Mouse (Mus musculus) left cerebral cortex, adult 2 months (tissue): ENCODE results near the gene Slc31a1. TPM values are rescaled to one million over a fixed set of nuclear protein-coding genes. Genes with fewer than 3 reads are reported as not detected.
A peak's percentile ranks its signal among the peaks of the same experiment; 100 is the strongest.

Source experiments
- DNase-seq, 2 experiments: peaks; one replicate each; pipeline ENCODE4 v3.0.0; 2021 to 2022; ENCODE audit warnings: low spot score in 2 of 2, mixed read lengths in 1 of 2; ENCODE audit errors: extremely low spot score in 1 of 2
- H3K27ac ChIP-seq: fragments of 200-600 bp; 2 replicates; pipeline ENCODE4 v1.8.1; 2022
- H3K4me3 ChIP-seq: fragments of 200-600 bp; 2 replicates; pipeline ENCODE4 v1.8.1; 2022
- CTCF ChIP-seq: fragments of 200-600 bp; IDR thresholded peaks from 2 replicates; pipeline ENCODE4 v1.8.1; 2022; ENCODE audit warnings: antibody characterized with exemption, mild to moderate bottlenecking, moderate library complexity
- intact Hi-C: fragments of 180-260 bp; cut with DNase I; formaldehyde crosslinking; loops from one replicate; pipeline ENCODE4 v1.15.1; 2025
- total RNA-seq, 2 experiments: library from RNA; stranded (reverse); gene quantifications; 2 replicates each; pipeline ENCODE4 v1.2.3; 2021

The Slc31a1 gene
- total RNA-seq, 2 experiments from 2014 or later: 11.8 to 12.9 TPM

- DNase-seq: no peak
- Histone ChIP-seq H3K4me3 (no peak overlapping the region), H3K27ac (no peak overlapping the region)
- intact Hi-C loops: no loop called here
- TF ChIP-seq CTCF: peak; percentile 58
These were observed 16.5 kb upstream of the Slc31a1 start for GRCm38 (mm10) chr4:62344000-62344399.

GRCm38 (mm10) chr4:62345827-62346226 lies 14.7 kb upstream of the Slc31a1 start:
- Histone ChIP-seq H3K27ac (no peak overlapping the region), H3K4me3 (no peak overlapping the region)
- intact Hi-C loops: no loop called here
- no peak for TF ChIP-seq CTCF
- no peak for DNase-seq

GRCm38 (mm10) chr4:62347605-62348328 lies 12.8 kb upstream of the Slc31a1 start:
- no peak for DNase-seq
- H3K27ac ChIP-seq: no peak overlapping the region
- no peak overlapping the region for H3K4me3 ChIP-seq
- intact Hi-C loops: no loop called here
- TF ChIP-seq CTCF: no peak

- no peak overlapping the region for H3K27ac ChIP-seq
- TF ChIP-seq CTCF: no peak
- H3K4me3 ChIP-seq: no peak overlapping the region
- intact Hi-C loops: no loop called here
- no peak for DNase-seq
These were observed 12.2 kb upstream of the Slc31a1 start for GRCm38 (mm10) chr4:62348329-62348705.

GRCm38 (mm10) chr4:62349371-62349770 lies 11.2 kb upstream of the Slc31a1 start:
- DNase-seq: no peak
- no peak overlapping the region for H3K27ac ChIP-seq
- H3K4me3 ChIP-seq: no peak overlapping the region
- no peak for TF ChIP-seq CTCF
- intact Hi-C loops: no loop called here

- TF ChIP-seq CTCF: no peak
- intact Hi-C loops: no loop called here
- Histone ChIP-seq H3K4me3 (no peak overlapping the region), H3K27ac (no peak overlapping the region)
- no peak for DNase-seq
These were observed 2.8 kb upstream of the Slc31a1 start for GRCm38 (mm10) chr4:62357631-62358148.

- no peak for TF ChIP-seq CTCF
- Histone ChIP-seq H3K4me3 (peak overlapping the region; percentile 75), H3K27ac (peak overlapping the region; percentile 93)
- no peak for DNase-seq
- intact Hi-C loops: no loop called here
These were observed 1.2 kb upstream of the Slc31a1 start for GRCm38 (mm10) chr4:62359256-62359775.

GRCm38 (mm10) chr4:62360805-62361455 lies 403 bp downstream of the Slc31a1 start:
- no peak for TF ChIP-seq CTCF
- H3K27ac ChIP-seq: peak overlapping the region; percentile 73
- peak overlapping the region; percentile 75 for H3K4me3 ChIP-seq
- DNase-seq: no peak
- intact Hi-C loops: loop anchor here (2.0 kb wide), 1 partner anchor 48 kb away; the partner anchor contains the start of genes Cdc26 and Prpf4

- intact Hi-C loops: loop anchor here (2.0 kb wide), 1 partner anchor 47 kb away; the partner anchor contains the start of genes Cdc26 and Prpf4
- Histone ChIP-seq H3K27ac (no peak overlapping the region), H3K4me3 (peak overlapping the region; percentile 75)
- DNase-seq: no peak
- no peak for TF ChIP-seq CTCF
These were observed 1.0 kb downstream of the Slc31a1 start for GRCm38 (mm10) chr4:62361571-62361970.

GRCm38 (mm10) chr4:62361997-62362396 lies 1.5 kb downstream of the Slc31a1 start:
- H3K27ac ChIP-seq: no peak overlapping the region
- H3K4me3 ChIP-seq: no peak overlapping the region
- no peak for TF ChIP-seq CTCF
- intact Hi-C loops: loop anchor here (2.0 kb wide), 1 partner anchor 47 kb away; the partner anchor contains the start of genes Cdc26 and Prpf4
- DNase-seq: no peak

GRCm38 (mm10) chr4:62362437-62362836 lies 1.9 kb downstream of the Slc31a1 start:
- Histone ChIP-seq H3K4me3 (no peak overlapping the region), H3K27ac (no peak overlapping the region)
- intact Hi-C loops: no loop called here
- no peak for DNase-seq
- TF ChIP-seq CTCF: no peak

- H3K27ac ChIP-seq: no peak overlapping the region
- TF ChIP-seq CTCF: no peak
- no peak for DNase-seq
- H3K4me3 ChIP-seq: no peak overlapping the region
- intact Hi-C loops: no loop called here
These were observed 3.8 kb downstream of the Slc31a1 start for GRCm38 (mm10) chr4:62364299-62364698.
